Mouse (Mus musculus): ENCODE results near the gene 2310061N02Rik.

DNA sequence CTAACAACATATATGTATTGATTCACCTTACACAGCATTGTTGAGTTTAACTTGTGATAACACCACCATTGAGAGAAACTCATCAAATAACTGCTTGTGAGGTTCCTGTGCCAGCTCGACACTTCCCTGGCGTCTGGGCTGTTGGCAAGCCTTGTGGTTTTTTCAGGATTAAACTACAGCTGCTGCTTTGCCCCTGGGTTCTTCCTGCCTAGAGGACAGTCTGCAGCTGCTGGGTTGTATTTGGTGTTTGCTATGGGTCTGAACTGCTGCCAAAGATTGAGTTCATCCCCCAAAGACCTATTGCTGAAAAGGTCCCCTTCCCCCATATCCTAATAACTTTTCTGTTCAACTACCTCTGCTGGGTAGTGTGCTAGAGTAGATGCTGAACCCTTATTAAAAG, 27.6 kb upstream of the 2310061N02Rik start:
- TF ChIP-seq CTCF (conservative IDR thresholded peaks at IDR 0.05; ENCODE audit: low read length) (no peak), POU5F1 (IDR thresholded peaks at IDR 0.05; ENCODE audit: borderline replicate concordance, low read length) (no peak), NANOG (IDR thresholded peaks at IDR 0.05; ENCODE audit: borderline replicate concordance, low read length) (no peak)

Measured in E14TG2a.4 (cell line).